Mouse (Mus musculus): Measurements from ENCODE around the gene 1700001J03Rik. TPM values are rescaled to one million over a fixed set of nuclear protein-coding genes. Genes with fewer than 3 reads are reported as not detected.
"Not testable (repeated sequence)": the region's sequence is repeated elsewhere in the genome, so short reads cannot be mapped to it uniquely, and the experiment has no call there.

Gene 1700001J03Rik
- not detected in 2 replicates for polyA plus RNA-seq (2012)

GRCm38 (mm10) chr5:146185204-146185603 is at the start of gene 1700001J03Rik:
Gene 1700001J03Rik (minus strand): TSS chr5:146185304.
- H3K4me1 ChIP-seq (ENCODE audit: control insufficient read depth); H3K36me3 ChIP-seq (ENCODE audit: control insufficient read depth); H3K27me3 ChIP-seq (ENCODE audit: control insufficient read depth); H3K4me3 ChIP-seq (replicated peaks); H3K9me3 ChIP-seq (ENCODE audit: control insufficient read depth, low read length): not testable (repeated sequence)

GRCm38 (mm10) chr5:146234336-146234735 is 49.2 kb upstream of the 1700001J03Rik start:
- Histone ChIP-seq H3K27me3 (ENCODE audit: control insufficient read depth) (peaks cover 3% of the 10 kb centered on the region; the same call in 1 of the 2 replicates), H3K4me3 (replicated peaks) (peak overlapping the region; percentile 79), H3K9me3 (ENCODE audit: control insufficient read depth, low read length) (no peaks in the 10 kb centered on the region), H3K36me3 (ENCODE audit: control insufficient read depth) (peaks cover 55% of the 10 kb centered on the region), H3K4me1 (ENCODE audit: control insufficient read depth) (peaks cover 72% of the 10 kb centered on the region)
- TF ChIP-seq TAL1 (IDR thresholded peaks at IDR 0.05; ENCODE audit: low read length) (no peak), GATA1 (IDR thresholded peaks at IDR 0.05; ENCODE audit: low read length) (no peak)

DNA sequence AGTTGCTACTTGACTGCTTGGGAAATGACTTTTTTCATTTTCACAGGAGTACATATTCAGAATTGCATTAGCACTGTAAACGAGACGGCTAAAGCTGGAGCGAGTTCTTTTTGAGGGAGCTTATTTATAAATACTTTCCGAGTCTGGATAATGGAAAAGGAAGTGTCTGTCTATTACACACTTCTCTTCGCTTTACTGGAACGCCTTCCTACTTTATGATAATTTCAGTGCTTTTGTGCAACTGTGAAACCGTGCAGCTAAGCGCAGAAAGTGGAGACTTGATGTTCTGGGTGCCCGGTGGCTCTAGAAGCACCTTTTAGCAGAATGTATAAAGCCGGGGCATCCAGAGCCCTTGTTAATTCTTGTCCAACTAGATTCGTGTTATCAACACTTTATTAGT is 47.7 kb upstream of the 1700001J03Rik start:
- H3K4me1 ChIP-seq (ENCODE audit: control insufficient read depth) = peaks cover 57% of the 10 kb centered on the region
- H3K36me3 ChIP-seq (ENCODE audit: control insufficient read depth) = peaks cover 40% of the 10 kb centered on the region
- TF ChIP-seq GATA1 (IDR thresholded peaks at IDR 0.05; ENCODE audit: low read length) = no peak
- TF ChIP-seq TAL1 (IDR thresholded peaks at IDR 0.05; ENCODE audit: low read length) = no peak
- H3K27me3 ChIP-seq (ENCODE audit: control insufficient read depth) = peaks cover 3% of the 10 kb centered on the region; the same call in 1 of the 2 replicates
- no peaks in the 10 kb centered on the region for H3K9me3 ChIP-seq (ENCODE audit: control insufficient read depth, low read length)
- H3K4me3 ChIP-seq (replicated peaks) = peak overlapping the region; percentile 79

GRCm38 (mm10) chr5:146232056-146232675 is 47.1 kb upstream of the 1700001J03Rik start:
- Histone ChIP-seq H3K36me3 (ENCODE audit: control insufficient read depth) (peaks cover 34% of the 10 kb centered on the region), H3K4me3 (replicated peaks) (peak overlapping the region; percentile 79), H3K9me3 (ENCODE audit: control insufficient read depth, low read length) (no peaks in the 10 kb centered on the region), H3K27me3 (ENCODE audit: control insufficient read depth) (peaks cover 5% of the 10 kb centered on the region), H3K4me1 (ENCODE audit: control insufficient read depth) (peaks cover 51% of the 10 kb centered on the region)
- TF ChIP-seq GATA1 (IDR thresholded peaks at IDR 0.05; ENCODE audit: low read length) (peak; percentile 67), TAL1 (IDR thresholded peaks at IDR 0.05; ENCODE audit: low read length) (no peak)

GRCm38 (mm10) chr5:146231655-146231996 is 46.5 kb upstream of the 1700001J03Rik start:
- Histone ChIP-seq H3K4me1 (ENCODE audit: control insufficient read depth) (peaks cover 45% of the 10 kb centered on the region), H3K4me3 (replicated peaks) (peak overlapping the region; percentile 79), H3K9me3 (ENCODE audit: control insufficient read depth, low read length) (no peaks in the 10 kb centered on the region), H3K36me3 (ENCODE audit: control insufficient read depth) (peaks cover 28% of the 10 kb centered on the region), H3K27me3 (ENCODE audit: control insufficient read depth) (peaks cover 5% of the 10 kb centered on the region)
- TF ChIP-seq GATA1 (IDR thresholded peaks at IDR 0.05; ENCODE audit: low read length) = no peak
- no peak for TF ChIP-seq TAL1 (IDR thresholded peaks at IDR 0.05; ENCODE audit: low read length)

DNA sequence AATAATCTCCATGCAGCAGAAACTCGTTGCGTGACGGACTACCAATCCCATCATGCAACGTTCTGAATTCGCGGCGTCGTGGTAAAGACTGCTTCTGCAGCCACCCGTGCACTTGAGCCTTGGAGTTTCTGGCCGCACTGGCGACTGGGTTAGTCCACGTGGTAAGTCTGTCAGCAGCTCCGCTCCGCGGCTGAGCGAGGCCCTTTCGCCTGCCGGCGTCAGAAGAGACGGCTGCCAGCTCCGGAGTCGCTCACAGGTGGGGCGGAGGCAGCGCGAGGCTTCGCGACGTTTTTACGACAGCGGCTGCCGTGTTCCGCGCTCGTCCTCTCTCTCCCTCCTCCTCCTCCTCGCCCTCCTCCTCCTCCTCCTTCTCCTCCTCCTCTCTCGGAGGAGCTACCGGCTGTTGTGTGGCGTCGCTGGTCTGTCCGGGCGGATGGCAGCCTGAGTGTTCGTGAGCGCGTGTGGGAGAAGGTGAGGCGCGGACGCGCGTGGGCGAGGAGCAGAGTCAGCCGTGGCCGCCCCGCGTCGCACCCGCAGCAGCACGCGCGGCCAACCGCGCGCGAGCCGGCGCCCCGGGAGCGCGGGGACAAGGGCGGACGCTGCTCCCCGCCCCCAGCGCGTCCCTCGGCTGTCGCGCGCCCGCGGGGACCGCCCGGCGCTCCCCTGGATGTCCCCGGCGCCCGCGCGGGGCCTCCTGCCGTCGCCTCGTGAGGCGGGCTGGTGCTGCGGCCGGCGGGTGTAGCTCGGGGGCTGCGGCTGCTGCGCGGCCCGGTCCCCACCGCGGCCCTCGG is 46.0 kb upstream of the 1700001J03Rik start, which contains the start of gene Cdk8:
Cdk8 (plus strand) TSS at position 367 of the 791 bp plus-strand sequence.
- peaks cover 5% of the 10 kb centered on the region for H3K27me3 ChIP-seq (ENCODE audit: control insufficient read depth)
- no peak for TF ChIP-seq TAL1 (IDR thresholded peaks at IDR 0.05; ENCODE audit: low read length)
- no peak for TF ChIP-seq GATA1 (IDR thresholded peaks at IDR 0.05; ENCODE audit: low read length)
- peaks cover 40% of the 10 kb centered on the region for H3K4me1 ChIP-seq (ENCODE audit: control insufficient read depth)

GRCm38 (mm10) chr5:146229869-146230650 is 45.0 kb upstream of the 1700001J03Rik start:
- no peak for TF ChIP-seq GATA1 (IDR thresholded peaks at IDR 0.05; ENCODE audit: low read length)
- no peak for TF ChIP-seq TAL1 (IDR thresholded peaks at IDR 0.05; ENCODE audit: low read length)
- Histone ChIP-seq H3K36me3 (ENCODE audit: control insufficient read depth) (peaks cover 13% of the 10 kb centered on the region), H3K4me1 (ENCODE audit: control insufficient read depth) (peaks cover 30% of the 10 kb centered on the region), H3K9me3 (ENCODE audit: control insufficient read depth, low read length) (no peaks in the 10 kb centered on the region), H3K27me3 (ENCODE audit: control insufficient read depth) (peaks cover 5% of the 10 kb centered on the region), H3K4me3 (replicated peaks) (peak overlapping the region; percentile 79)

More for the DNA sequence above, 46.0 kb upstream of the 1700001J03Rik start, which contains the start of gene Cdk8:
- Histone ChIP-seq H3K9me3 (ENCODE audit: control insufficient read depth, low read length) (no peaks in the 10 kb centered on the region), H3K36me3 (ENCODE audit: control insufficient read depth) (peaks cover 23% of the 10 kb centered on the region), H3K4me3 (replicated peaks) (peak within 1 kb of the TSS; percentile 79)

GRCm38 (mm10) chr5:146227496-146227895 is 42.4 kb upstream of the 1700001J03Rik start:
- Histone ChIP-seq H3K36me3 (ENCODE audit: control insufficient read depth) (no peaks in the 10 kb centered on the region), H3K4me1 (ENCODE audit: control insufficient read depth) (peaks cover 13% of the 10 kb centered on the region), H3K4me3 (replicated peaks) (no peak overlapping the region), H3K27me3 (ENCODE audit: control insufficient read depth) (peaks cover 5% of the 10 kb centered on the region), H3K9me3 (ENCODE audit: control insufficient read depth, low read length) (no peaks in the 10 kb centered on the region)
- TF ChIP-seq TAL1 (IDR thresholded peaks at IDR 0.05; ENCODE audit: low read length) (no peak), GATA1 (IDR thresholded peaks at IDR 0.05; ENCODE audit: low read length) (no peak)

DNA sequence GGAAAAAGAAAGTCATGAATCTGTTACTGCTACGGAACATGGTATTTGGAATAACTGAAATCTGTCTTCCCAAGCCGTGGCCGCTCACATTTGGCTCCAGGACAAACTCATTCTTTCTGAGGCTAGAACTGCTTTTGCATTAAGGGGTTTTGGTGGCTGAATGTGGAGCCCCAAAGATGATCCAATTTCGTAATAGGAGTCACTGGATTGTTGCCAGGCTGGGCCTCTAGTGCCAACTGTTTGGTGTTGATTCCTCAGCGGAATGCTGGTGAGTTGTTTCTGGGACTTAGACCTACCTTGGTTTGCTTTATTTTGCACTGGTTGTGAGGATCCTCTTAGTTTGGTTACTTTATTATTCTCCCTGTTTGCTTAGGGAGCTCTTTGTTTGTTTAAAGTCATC is 38.7 kb upstream of the 1700001J03Rik start:
- no peaks in the 10 kb centered on the region for H3K9me3 ChIP-seq (ENCODE audit: control insufficient read depth, low read length)
- H3K4me1 ChIP-seq (ENCODE audit: control insufficient read depth) = peaks cover 25% of the 10 kb centered on the region
- TF ChIP-seq GATA1 (IDR thresholded peaks at IDR 0.05; ENCODE audit: low read length) (no peak), TAL1 (IDR thresholded peaks at IDR 0.05; ENCODE audit: low read length) (no peak)

More for the DNA sequence above, 38.7 kb upstream of the 1700001J03Rik start:
- H3K4me3 ChIP-seq (replicated peaks) = no peak overlapping the region
- peaks cover 10% of the 10 kb centered on the region for H3K36me3 ChIP-seq (ENCODE audit: control insufficient read depth)
- peaks cover 2% of the 10 kb centered on the region; the same call in 1 of the 2 replicates for H3K27me3 ChIP-seq (ENCODE audit: control insufficient read depth)
